Mouse (Mus musculus) lung, postnatal 0 days (tissue): Measurements from ENCODE around the gene Psip1.

ENCODE experiments used
- CTCF ChIP-seq: IDR thresholded peaks from 2 replicates; pipeline ENCODE4 v1.5.1; 2016; ENCODE audit warnings: antibody characterized with exemption, mild to moderate bottlenecking
- EP300 ChIP-seq: IDR thresholded peaks from 2 replicates; pipeline ENCODE4 v1.6.1; 2016; ENCODE audit warnings: antibody characterized with exemption, mild to moderate bottlenecking, control low read depth

GRCm38 (mm10) chr4:83533168-83533911 is 47.1 kb upstream of the Psip1 start:
- peak; percentile 37 for TF ChIP-seq CTCF
- TF ChIP-seq EP300: no peak
